Mouse (Mus musculus): ENCODE measurements at regions not wholly inside any gene's neighbourhood (a gene's known extent, or its start where the extent isn't known, plus 50 kb on each side); places are given as distances from the start of the nearest gene placed in this dataset.

GRCm38 (mm10) chr7:40702191-40703045, 195.7 kb upstream of the Vstm2b start:
- no peak for DNase-seq (ENCODE audit: low spot score)
- intact Hi-C loops (cut with DNase I): no loop called here

GRCm38 (mm10) chr7:40708231-40708630, 189.9 kb upstream of the Vstm2b start:
- no peak for DNase-seq (ENCODE audit: low spot score)
- intact Hi-C loops (cut with DNase I): no loop called here

- no peak for DNase-seq (ENCODE audit: low spot score)
- intact Hi-C loops (cut with DNase I): no loop called here
These were observed 180.1 kb upstream of the Vstm2b start for GRCm38 (mm10) chr7:40717991-40718390.

GRCm38 (mm10) chr7:40736971-40737468, 161.1 kb upstream of the Vstm2b start:
- intact Hi-C loops (cut with DNase I): no loop called here
- DNase-seq (ENCODE audit: low spot score): no peak

GRCm38 (mm10) chr7:40737496-40737895, 160.6 kb upstream of the Vstm2b start:
- no peak for DNase-seq (ENCODE audit: low spot score)
- intact Hi-C loops (cut with DNase I): no loop called here

GRCm38 (mm10) chr7:40738174-40738573, 160.0 kb upstream of the Vstm2b start:
- DNase-seq (ENCODE audit: low spot score): no peak
- intact Hi-C loops (cut with DNase I): no loop called here

GRCm38 (mm10) chr7:40742553-40743151, 155.5 kb upstream of the Vstm2b start:
- DNase-seq (ENCODE audit: low spot score): no peak
- intact Hi-C loops (cut with DNase I): no loop called here

- intact Hi-C loops (cut with DNase I): no loop called here
- DNase-seq (ENCODE audit: low spot score): no peak
These were observed 146.3 kb upstream of the Vstm2b start for GRCm38 (mm10) chr7:40751779-40752178.

- intact Hi-C loops (cut with DNase I): no loop called here
- DNase-seq (ENCODE audit: low spot score): no peak
These were observed 145.9 kb upstream of the Vstm2b start for GRCm38 (mm10) chr7:40752195-40752594.

- DNase-seq (ENCODE audit: low spot score): no peak
- intact Hi-C loops (cut with DNase I): no loop called here
These were observed 144.6 kb upstream of the Vstm2b start for GRCm38 (mm10) chr7:40753490-40753889.

- no peak for DNase-seq (ENCODE audit: low spot score)
- intact Hi-C loops (cut with DNase I): no loop called here
These were observed 135.6 kb upstream of the Vstm2b start for GRCm38 (mm10) chr7:40762520-40762919.

- intact Hi-C loops (cut with DNase I): no loop called here
- no peak for DNase-seq (ENCODE audit: low spot score)
These were observed 132.0 kb upstream of the Vstm2b start for GRCm38 (mm10) chr7:40766142-40766541.

GRCm38 (mm10) chr7:40776220-40776619, 121.9 kb upstream of the Vstm2b start:
- no peak for DNase-seq (ENCODE audit: low spot score)
- intact Hi-C loops (cut with DNase I): no loop called here

- intact Hi-C loops (cut with DNase I): no loop called here
- DNase-seq (ENCODE audit: low spot score): no peak
These were observed 113.2 kb upstream of the Vstm2b start for GRCm38 (mm10) chr7:40784906-40785305.

- DNase-seq (ENCODE audit: low spot score): no peak
- intact Hi-C loops (cut with DNase I): no loop called here
These were observed 111.4 kb upstream of the Vstm2b start for GRCm38 (mm10) chr7:40786758-40787157.

GRCm38 (mm10) chr7:40788486-40788885, 109.6 kb upstream of the Vstm2b start:
- DNase-seq (ENCODE audit: low spot score): no peak
- intact Hi-C loops (cut with DNase I): no loop called here

GRCm38 (mm10) chr7:40794458-40795207, 103.5 kb upstream of the Vstm2b start:
- intact Hi-C loops (cut with DNase I): no loop called here
- no peak for DNase-seq (ENCODE audit: low spot score)

GRCm38 (mm10) chr7:40799794-40800193, 98.3 kb upstream of the Vstm2b start:
- intact Hi-C loops (cut with DNase I): no loop called here
- no peak for DNase-seq (ENCODE audit: low spot score)

- intact Hi-C loops (cut with DNase I): no loop called here
- no peak for DNase-seq (ENCODE audit: low spot score)
These were observed 96.8 kb upstream of the Vstm2b start for GRCm38 (mm10) chr7:40801291-40801690.

GRCm38 (mm10) chr7:40805211-40805610, 92.9 kb upstream of the Vstm2b start:
- no peak for DNase-seq (ENCODE audit: low spot score)
- intact Hi-C loops (cut with DNase I): no loop called here

- intact Hi-C loops (cut with DNase I): no loop called here
These were observed 92.3 kb upstream of the Vstm2b start for GRCm38 (mm10) chr7:40805866-40806265.

More at GRCm38 (mm10) chr7:40805866-40806265, 92.3 kb upstream of the Vstm2b start:
- DNase-seq (ENCODE audit: low spot score): no peak
